Mouse (Mus musculus): ENCODE measurements around the gene Sh2d3c.
A peak's percentile ranks its signal among the peaks of the same experiment; 100 is the strongest.

DNA sequence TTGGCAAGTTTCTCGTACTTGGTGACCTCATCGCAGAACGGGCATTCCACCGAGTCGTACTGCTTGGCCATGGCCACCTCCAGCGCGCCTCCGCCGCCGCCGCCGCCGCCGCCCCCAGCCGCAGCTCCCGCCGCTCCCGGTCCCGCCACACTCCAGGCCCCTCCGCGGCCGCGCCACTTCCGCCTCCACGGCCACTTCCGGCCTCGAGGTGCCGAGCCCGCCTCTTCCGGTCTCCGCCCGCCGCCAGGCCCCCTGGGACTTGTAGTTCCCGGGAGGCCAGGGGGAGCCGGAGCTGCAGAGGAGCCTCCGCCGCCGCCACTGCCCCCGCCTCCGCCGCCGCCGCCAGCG, 8.3 kb upstream of the Sh2d3c start:
- no peak for TF ChIP-seq CTCF (IDR thresholded peaks at IDR 0.05; ENCODE audit: borderline replicate concordance, control insufficient read depth, extremely low read depth, insufficient read depth, low read length, poor library complexity)
- TF ChIP-seq POLR2A (IDR thresholded peaks at IDR 0.05; ENCODE audit: control insufficient read depth, extremely low read depth, insufficient read depth, low read length, poor library complexity): peak; percentile 40; the same call in 1 of the 2 replicates
